Mouse (Mus musculus): ENCODE measurements around the gene Sumo3.

Gene Sumo3

DNA sequence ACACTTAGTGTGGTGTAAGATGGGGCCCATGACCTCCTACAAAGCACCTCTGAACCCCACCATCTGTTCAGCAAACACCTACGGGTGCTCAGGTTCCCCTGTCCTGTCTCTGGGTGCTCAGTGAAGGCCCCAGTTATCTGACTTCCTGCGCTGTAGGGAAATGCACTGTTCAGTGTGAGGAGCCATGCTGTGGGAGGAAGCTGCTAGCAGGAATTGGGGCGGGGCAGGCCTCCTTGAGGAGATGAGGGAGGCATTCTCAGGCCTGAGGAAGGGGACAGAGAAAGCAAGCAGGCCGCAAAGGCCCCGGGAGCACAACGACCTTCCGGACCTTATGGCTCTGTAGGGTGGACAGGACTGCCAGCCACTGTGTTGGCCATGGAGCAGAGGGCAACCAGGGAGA is 16.8 kb upstream of the Sumo3 start:
- DNase-seq (ENCODE audit: low read depth) = no peak

DNA sequence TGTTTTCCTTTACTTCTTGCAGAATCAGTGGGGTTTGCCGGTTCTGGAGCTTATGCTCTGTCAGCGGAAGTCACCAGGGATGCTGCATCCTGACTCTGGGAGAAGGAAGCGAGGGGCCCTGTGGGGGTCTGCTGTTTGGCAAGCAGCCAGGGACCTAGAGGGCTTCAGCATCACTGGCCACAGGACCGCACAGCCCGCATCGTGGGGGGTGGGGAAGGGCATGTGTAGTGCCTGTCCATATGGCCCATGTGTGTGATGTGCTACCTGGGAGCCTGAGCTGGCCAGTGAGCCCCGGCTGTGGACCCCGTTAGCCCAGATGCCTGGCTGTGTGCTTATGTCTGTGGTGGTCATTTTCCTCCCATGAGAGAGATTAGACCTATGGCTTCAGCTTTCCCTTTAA is 16.1 kb upstream of the Sumo3 start:
- no peak for DNase-seq (ENCODE audit: low read depth)

DNA sequence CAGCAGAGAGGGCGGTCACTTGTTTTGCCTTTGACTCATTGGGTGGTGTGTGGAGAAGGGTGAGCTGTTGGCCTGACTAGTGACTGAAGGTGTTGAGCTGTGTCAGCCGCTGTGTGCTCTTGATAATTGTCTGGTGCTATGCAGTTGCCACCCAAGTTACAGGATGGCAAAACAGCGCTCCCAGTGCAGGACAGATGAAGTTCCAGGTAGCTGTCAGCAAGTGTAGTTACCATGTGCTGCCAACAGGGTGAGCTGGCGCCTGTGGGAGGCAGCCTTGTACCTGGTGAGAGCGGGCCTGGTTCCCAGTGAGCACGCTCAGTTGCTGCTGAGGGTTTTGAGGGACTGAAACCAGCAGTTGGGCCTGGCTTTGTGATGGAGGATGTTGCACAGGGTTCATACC is 15.1 kb upstream of the Sumo3 start:
- peak; percentile 85 for DNase-seq (ENCODE audit: low read depth)

DNA sequence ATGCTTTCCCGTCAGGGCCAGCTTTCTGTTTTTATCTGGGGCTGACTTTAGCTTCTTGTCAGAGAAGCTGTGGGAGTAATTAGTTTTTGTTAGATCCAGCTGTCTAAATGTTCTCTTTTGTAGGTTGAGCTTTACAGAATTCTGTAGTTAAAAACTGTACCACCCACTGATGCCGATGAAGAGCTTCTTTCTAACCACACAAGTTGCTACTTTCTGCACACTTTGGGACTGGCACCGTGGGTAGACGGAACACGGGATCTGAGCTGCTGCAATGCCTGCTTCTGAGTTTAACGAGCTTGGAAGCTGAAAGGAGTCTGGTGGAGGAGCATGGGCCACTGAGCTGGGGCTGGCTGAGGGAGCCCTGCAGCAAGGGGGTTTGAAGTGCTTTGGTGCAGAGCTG is 14.4 kb upstream of the Sumo3 start:
- no peak for DNase-seq (ENCODE audit: low read depth)

DNA sequence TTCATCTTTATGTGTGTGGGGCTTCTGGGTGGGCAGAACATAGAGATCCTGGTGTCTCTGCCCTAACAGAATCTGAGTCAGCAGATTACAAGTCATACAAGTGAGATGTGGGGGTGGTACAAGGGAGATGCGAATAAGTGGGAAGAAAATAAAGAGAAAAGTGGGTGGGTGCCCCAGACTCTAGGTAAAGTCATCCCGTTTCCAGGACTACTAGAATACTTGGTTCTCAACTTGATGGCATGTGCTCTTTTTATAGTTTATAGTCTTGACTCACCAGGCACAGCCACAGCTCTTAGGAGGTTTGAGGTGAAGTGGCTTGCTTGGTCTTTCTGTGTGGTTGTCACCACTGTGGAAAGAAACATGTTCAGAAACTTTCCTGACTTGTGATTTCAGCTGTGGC is 9.8 kb upstream of the Sumo3 start:
- DNase-seq (ENCODE audit: low read depth) = no peak

DNA sequence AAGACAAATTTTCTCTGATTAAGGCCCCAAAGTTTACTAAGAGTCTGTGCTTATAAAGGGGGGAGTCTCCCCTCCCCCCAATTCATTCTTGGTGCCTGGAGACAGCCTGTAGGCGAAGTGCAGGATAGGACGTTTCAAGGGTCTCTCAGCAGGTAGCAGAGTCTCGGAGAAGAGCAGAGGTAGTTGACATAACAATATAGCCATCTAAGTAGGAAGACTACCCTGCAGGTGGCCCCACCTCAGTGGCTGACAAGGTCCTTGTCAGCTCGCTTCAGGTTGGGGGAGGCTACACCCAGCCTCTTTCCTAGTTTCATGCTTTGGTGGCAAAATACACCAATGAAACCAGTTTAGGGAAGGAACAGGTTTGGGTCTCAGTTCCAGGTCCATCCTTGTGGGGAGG is 2.9 kb upstream of the Sumo3 start:
- no peak for DNase-seq (ENCODE audit: low read depth)

DNA sequence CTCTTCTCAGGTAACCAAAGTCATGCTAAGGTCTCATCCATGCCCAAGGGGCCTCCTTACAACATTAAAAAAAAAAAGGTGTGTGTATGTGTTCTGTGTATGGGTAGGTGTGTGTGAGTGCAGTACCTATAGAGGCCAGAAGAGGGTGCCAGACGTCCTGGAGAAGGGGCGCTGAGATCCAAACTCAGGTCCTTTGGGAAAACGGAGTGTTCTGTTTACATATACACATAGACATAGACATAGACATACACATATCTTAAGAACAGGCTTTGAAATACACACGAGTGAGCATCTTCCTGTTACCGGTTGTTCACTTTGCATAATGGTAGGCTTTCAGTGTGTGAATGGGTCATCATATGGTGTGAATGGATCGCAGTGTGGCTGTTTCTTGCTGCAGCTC is 1.8 kb upstream of the Sumo3 start:
- peak; percentile 56 for DNase-seq (ENCODE audit: low read depth)

DNA sequence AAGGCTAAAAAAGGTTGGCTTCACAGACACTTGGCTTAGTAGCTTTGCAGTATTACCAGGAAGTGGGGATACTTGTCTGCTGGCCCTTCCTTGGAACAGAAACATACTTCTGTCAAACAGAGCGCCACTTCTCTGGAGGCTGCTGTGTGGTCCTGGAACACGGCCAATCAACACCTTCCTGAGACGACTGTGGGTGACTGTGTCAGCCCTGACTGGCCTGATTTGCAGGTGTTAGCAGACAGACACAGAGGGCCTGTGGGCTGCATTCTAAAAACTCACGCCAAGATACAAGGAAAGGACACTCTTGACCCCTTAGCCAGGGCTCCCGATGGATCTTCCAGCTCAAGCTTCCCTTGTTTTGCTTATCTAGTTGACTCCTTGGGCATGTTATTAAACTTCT is 939 bp upstream of the Sumo3 start:
- DNase-seq (ENCODE audit: low read depth) = no peak

DNA sequence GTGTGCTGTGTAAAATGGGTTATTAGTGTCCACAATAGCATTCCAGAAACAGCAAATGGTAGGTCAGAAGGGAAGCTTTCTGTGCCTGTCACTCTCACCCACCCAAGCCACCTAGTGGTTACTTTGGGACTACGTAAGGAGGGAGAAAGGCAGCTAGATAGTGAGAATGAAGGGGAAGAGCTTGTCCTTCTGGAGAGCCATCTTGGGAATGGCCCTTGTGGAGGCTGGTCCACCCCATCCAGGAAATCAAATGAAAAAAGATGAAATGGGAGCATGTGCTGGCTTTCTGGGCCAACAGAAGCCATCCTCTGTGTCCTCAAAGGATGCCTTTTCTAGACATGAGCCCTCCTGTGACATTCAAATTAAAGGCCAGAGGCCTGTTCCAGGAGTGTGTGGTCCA is 529 bp upstream of the Sumo3 start:
- peak; percentile 83 for DNase-seq (ENCODE audit: low read depth)

DNA sequence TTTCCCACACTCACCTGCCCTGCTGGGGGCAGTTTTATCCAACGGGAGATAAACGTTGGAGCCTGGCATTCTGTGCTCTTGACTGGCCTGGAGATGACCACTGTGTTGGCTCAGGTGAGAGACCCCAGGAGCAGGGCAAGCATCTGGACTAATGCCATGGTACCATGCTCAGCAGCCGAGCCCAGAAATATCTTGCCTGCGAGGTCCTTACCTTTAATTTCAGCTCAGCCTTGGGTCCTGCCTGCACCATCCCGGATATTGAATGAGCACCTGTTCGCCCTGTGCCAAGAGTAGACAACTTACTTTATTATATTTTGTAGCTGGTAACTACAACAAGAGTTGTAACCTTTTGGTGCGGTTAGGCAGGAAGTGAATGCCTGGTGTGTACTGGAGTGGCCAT is 958 bp downstream of the Sumo3 start:
- DNase-seq (ENCODE audit: low read depth) = peak; percentile 79

DNA sequence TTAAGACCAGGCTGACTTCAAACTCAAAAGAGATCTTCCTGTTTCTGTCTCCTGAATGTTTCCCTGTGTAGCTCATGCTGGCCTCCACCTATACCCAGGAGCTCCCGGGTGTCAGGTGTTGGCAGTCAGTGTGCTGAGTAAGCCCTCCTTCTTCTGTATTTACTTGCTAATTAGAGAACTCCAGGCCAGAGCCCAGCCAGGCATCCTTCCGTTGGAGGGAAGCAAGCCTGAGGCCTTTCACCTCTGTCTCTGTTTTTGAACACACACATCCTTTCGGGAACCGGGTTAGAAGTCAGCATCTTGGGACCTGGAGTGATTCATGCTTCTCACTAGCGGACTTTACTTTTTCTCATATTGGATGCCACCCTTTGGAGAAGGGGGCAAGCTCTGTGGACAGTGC is 1.5 kb downstream of the Sumo3 start:
- no peak for DNase-seq (ENCODE audit: low read depth)

DNA sequence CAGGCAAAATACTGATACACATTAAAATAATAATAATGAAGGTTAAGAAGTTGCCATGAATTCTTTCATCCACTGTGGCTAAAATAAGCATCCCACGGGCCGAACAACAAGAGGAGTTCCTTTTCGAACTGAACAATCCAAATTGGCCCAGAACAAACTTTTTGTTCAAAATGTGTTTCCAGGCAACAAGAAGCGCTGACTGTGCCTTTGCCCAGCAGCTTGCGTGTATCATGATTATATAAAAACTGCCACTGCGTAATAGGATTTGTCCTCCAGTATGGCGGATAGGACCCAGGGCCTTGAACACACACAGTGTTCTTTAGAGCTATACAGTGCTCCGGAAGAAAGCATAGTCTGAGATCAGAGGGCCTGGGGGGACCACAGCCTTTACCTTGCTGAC is 2.7 kb downstream of the Sumo3 start:
- DNase-seq (ENCODE audit: low read depth) = no peak

DNA sequence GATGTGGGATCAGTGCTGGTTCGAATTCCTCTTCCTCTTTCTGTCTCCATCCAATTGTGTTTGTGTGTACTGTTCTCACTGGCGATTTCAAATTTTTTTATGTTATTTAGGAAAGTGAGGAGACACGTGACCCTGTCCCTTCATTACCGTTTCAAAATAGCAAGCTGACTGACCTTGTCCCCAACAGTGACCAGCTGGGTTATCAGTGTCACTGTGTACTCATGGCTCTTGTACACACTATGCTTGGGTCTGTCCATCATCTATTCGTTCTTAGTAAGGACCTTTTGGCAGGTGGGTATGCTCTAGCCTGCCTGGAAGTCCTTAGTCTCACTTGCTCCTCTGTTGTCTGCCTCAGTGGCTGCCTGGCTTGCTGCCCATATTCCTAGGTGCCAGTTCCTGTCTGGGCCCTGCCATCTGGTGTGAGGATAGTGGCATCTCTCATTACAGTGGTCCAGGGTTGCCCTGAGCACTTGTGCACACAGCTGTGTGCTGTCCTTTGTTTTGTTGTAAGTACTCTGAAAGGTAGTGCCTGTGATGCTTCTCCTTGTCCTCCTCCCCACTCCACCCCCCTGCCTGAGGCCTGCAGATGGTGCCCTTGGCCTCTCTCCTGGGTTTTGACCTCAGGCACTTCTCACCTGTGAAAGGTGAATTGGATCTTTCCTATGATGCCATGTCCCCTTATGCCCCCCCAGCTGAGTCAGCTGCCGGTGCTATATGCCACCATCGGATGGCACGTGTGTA is 4.5 kb downstream of the Sumo3 start:
- DNase-seq (ENCODE audit: low read depth) = no peak

DNA sequence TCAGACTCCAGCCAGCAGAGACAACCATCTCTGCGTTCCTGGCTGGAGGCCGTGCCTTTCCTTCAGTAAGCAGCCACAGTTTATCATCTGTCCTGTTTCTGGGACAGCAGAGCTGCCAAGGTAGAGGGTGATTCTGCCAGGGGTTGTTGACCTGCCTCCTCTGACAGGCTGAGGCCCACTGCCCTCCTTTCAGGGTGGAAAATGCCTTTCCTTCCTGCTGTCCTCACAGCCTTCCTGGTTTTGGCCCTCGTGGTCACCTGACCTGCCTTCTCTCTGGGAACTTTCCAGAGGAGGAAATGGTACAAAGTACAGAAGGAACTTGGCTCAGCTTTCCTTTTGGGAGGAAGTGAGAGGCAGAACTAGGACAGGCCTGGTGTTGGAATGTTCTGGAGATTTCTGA is 7.5 kb downstream of the Sumo3 start:
- DNase-seq (ENCODE audit: low read depth) = no peak

DNA sequence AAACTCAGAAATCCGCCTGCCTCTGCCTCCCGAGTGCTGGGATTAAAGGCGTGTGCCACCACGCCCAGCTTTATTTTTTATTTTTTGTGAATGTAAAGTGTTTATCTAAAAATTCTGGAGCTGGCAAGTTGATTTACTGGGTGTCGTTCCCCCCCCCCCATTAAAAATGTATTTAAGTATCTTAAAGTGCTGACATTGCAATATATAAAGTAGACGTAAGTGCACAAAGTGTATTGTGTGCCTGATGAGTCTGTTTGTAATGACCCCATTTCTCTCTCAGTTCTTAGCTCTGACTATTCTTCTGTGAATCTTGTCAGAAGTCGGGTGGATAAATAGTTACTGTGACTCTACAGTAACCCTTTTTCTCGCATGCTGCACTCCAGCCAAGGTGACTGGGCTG is 9.8 kb downstream of the Sumo3 start:
- no peak for DNase-seq (ENCODE audit: low read depth)

DNA sequence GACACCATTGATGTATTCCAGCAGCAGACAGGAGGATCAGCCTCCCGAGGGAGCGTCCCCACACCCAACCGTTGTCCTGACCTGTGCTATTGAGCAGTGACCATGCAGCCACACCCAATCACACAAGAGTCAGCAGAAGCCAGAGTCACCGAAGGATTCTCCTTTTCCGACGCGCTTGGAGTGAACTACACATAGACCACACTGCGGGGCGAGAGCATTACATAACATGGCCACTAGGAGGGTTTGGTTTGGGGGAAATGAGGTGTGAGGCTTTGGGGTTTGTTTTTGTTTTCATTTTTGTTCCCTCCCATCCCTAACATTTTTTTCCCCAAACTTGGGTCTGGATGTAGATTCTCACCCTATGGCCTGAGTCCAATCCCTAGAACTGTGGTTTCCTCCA is 10.3 kb downstream of the Sumo3 start:
- DNase-seq (ENCODE audit: low read depth) = no peak

DNA sequence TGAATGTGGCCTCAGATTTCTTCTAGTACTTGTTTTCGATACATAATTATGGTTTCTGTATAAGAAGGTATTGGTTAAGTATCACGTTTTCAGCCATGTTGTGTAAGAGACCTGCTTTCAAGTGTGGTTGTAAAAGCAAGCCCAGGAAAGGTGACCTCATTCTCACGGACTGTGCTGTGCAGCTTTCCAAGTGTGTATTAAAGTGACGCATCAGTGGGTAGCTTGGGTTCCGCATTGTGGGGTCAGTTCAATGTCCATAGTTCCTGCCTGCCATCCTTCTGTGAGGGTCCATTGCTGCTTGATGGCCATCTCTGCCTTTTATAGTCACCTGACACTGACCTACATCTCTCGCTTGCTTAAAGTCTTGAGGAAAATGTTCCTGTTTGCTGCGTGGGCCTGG is 11.0 kb downstream of the Sumo3 start:
- no peak for DNase-seq (ENCODE audit: low read depth)

DNA sequence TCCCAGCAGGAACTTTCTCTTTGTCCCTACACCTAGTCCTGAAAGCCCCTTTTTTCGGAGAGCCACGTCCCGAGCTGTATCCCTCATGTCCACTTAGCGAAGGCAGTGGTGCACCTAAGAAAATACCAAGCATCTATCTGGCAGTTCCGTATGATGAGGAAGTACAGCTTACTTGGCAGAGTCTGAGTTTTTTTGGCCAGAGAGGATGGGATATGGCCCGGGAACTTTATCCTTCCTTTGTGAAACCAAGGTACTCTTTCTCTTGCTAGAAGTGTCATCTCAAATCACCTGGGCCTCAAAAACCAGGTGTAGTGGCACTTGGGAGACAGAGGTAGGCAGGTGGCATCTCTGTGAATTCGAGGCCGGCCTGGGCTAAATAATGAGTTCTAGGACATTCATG is 15.6 kb downstream of the Sumo3 start:
- DNase-seq (ENCODE audit: low read depth) = no peak

DNA sequence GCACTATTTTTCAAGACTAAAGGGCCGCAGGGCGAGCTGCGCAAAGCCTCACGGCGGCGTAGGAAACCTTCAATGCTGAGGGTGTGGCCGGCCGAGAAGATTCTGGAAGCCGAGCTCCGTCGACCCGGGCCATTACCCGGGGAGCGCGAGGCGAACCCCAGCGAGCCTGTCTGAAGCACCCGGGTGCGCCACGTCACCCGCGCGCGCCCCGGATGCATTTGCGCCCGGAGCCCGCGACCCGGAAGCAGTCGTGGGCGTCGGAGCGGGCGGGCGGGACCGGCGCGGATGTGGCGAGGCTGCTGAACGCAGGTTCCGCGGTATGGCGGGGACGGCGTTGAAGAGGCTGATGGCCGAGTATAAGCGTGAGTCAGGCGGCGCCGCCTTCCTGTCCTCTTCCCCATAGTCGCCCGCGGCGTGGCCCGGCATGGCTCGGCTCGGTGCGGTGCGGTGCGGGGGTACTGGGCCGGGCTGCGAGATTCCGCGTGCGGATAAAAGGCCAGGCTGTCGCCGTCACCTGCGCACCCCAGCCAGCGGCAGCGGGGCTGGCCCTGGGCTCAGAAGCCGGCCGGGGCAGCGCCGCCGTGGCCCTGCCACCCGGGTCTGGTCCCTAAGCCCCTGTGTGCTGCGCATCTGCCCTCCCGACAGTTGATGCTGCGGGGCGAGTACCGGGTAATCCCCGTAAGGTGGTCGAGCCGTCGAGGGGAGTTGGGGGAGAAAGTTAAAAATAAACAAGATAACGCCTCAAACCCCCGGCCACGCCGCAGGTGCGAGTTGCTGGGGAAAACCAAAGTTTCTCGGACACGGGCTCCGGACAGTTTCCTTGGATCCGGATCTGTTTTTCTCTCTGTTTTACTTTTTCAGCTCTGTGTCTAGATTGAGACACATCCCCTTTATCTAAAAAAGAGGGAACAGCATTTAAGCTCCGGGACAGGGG is 16.4 kb downstream of the Sumo3 start, which contains the start of gene Ube2g2:
Ube2g2 (plus strand) TSS at position 221 of the 934 bp plus-strand sequence.
- DNase-seq (ENCODE audit: low read depth) = peak; percentile 98

DNA sequence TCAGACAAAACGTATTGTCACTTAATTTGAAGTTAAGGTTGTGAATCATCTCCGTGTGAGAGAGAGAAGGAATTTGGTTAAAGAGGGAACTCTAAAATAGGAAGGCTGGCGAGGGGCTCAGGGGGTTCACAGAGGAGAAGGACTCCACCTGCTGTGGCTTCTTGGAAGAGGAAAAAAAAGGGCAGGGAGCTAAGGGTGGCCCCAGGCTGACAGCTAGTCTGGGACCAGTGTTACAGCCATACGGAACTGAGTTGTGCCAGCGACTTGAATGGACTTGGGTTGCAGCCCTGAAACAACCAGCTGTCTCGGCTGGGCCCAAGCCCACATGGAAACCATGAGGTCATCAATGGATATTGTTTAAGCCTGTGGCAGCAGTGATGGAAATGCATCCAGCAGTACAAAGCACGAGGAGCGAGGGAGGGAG is 17.2 kb downstream of the Sumo3 start:
- peak; percentile 51 for DNase-seq (ENCODE audit: low read depth)

DNA sequence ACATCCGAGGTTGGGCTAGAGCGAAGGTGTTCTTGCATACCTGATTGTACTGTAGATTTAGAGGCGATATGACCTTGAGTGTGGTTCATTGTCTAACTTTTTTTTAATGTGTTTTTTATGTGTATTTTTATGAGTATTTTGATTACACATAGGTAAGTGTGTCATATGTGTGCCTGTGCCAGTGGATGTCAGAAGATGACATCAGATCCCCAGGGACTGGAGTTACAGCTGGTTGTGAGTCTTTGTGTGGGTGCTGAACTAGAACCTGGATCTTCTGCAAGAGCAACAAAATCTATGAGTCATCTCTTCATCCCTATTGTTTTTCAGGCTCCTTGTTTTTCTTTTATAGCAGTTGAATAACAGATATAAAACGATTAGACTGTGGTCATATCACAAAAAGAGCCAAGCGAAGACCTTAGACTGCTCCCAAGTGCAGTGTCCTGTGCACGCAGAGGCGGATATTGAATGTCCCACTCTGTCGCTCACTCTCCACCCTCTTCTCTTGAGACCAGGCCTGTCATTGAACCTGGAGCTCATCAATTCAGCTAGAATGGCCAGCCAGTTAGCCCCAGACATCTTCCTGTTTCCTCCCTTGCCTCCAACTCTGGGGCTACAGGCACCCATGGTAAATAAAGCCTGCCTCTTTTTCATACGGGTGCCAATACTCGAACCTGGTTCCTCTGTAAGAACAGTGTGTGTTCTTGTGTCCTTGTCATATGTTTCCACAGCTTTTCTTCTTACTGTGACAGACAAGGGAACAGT is 17.9 kb downstream of the Sumo3 start:
- DNase-seq (ENCODE audit: low read depth) = no peak

DNA sequence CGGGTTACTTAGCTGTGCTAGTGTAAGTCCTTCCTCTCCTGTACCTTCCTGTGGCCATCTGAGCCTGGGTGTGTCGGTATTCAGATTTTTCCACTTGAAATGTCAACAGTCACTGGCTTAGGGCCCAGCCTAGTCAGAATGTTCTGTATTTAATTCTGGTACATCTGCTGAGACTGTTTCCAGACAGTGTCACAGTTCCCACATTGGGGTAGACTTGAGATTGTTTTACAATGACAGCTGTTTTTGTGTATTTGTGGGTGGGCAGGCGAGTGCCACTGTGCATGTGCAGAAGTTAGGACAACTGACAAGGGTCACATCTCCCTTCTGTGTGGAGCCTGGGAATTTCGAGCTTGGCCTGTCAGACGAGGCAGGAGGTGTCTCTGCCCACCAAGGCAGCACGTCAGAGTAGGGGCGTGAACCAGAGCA is 18.7 kb downstream of the Sumo3 start:
- DNase-seq (ENCODE audit: low read depth) = peak; percentile 31

DNA sequence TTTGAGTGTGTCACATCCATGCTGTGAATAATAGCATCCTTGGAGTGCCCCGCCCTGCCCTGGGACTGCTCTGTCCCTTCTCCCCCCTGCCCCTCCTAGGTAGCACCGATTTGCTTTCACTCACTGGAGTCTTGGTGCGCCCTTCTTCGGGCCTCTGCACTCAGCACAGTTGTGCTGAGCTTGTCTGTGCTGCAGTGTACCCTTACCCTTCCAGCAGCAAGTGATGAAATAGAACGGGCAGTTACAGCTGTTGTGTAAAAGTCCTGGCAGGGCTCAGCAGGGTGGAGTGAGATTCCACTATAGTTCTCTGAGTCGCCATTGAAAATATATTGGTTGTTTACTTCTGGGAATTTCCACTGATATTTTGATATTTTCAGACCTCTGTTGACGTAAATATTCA is 20.1 kb downstream of the Sumo3 start:
- DNase-seq (ENCODE audit: low read depth) = no peak

All from induced T-regulatory cell, adult 2 months (primary cell).